Mouse (Mus musculus): ENCODE data around the gene Cadps2. TPM values are rescaled to one million over a fixed set of nuclear protein-coding genes. Genes with fewer than 3 reads are reported as not detected.
A peak's percentile ranks its signal among the peaks of the same experiment; 100 is the strongest.

Cadps2 gene
- polyA plus RNA-seq, 1 experiment from 2014 or later = 7.4 TPM

- Histone ChIP-seq H3K9me3 (ENCODE audit: control insufficient read depth, low read length) (no peaks in the 10 kb centered on the region), H3K36me3 (ENCODE audit: control insufficient read depth, insufficient read depth, low read length) (no peaks in the 10 kb centered on the region), H3K27me3 (ENCODE audit: control insufficient read depth, insufficient read depth, low read depth, low read length) (no peaks in the 10 kb centered on the region), H3K27ac (ENCODE audit: low read length) (no peak overlapping the region), H3K4me2 (ENCODE audit: low read depth, low read length) (no peak overlapping the region), H3K9ac (ENCODE audit: low read length) (no peak overlapping the region), H3K4me1 (replicated peaks; ENCODE audit: control insufficient read depth, insufficient read depth, low read length) (no peaks in the 10 kb centered on the region), H3K4me3 (ENCODE audit: low read length) (no peak overlapping the region)
- 50% methylated on average over 1 of the region's 1 CpGs for WGBS
- peak; percentile 85 for ATAC-seq (ENCODE audit: low read depth)
Measured at GRCm38 (mm10) chr6:23810087-23810486, 29.1 kb downstream of the Cadps2 start.

GRCm38 (mm10) chr6:23809344-23809743 is 29.9 kb downstream of the Cadps2 start:
- no peak for ATAC-seq (ENCODE audit: low read depth)
- WGBS = 87% methylated on average over 6 of the region's 6 CpGs
- H3K4me1 ChIP-seq (replicated peaks; ENCODE audit: control insufficient read depth, insufficient read depth, low read length) = no peaks in the 10 kb centered on the region

GRCm38 (mm10) chr6:23805333-23805732 is 33.9 kb downstream of the Cadps2 start:
- no peak overlapping the region for H3K4me3 ChIP-seq (ENCODE audit: low read length)
- 86% methylated on average over 7 of the region's 7 CpGs for WGBS
- no peaks in the 10 kb centered on the region for H3K36me3 ChIP-seq (ENCODE audit: control insufficient read depth, insufficient read depth, low read length)
- no peak overlapping the region for H3K4me2 ChIP-seq (ENCODE audit: low read depth, low read length)
- no peak overlapping the region for H3K9ac ChIP-seq (ENCODE audit: low read length)
- H3K27me3 ChIP-seq (ENCODE audit: control insufficient read depth, insufficient read depth, low read depth, low read length) = no peaks in the 10 kb centered on the region
- no peak overlapping the region for H3K27ac ChIP-seq (ENCODE audit: low read length)
- ATAC-seq (ENCODE audit: low read depth) = no peak
- H3K4me1 ChIP-seq (replicated peaks; ENCODE audit: control insufficient read depth, insufficient read depth, low read length) = no peaks in the 10 kb centered on the region
- no peaks in the 10 kb centered on the region for H3K9me3 ChIP-seq (ENCODE audit: control insufficient read depth, low read length)

More at GRCm38 (mm10) chr6:23809344-23809743, 29.9 kb downstream of the Cadps2 start:
- Histone ChIP-seq H3K4me3 (ENCODE audit: low read length) (no peak overlapping the region), H3K36me3 (ENCODE audit: control insufficient read depth, insufficient read depth, low read length) (no peaks in the 10 kb centered on the region), H3K9me3 (ENCODE audit: control insufficient read depth, low read length) (no peaks in the 10 kb centered on the region), H3K4me2 (ENCODE audit: low read depth, low read length) (no peak overlapping the region), H3K27me3 (ENCODE audit: control insufficient read depth, insufficient read depth, low read depth, low read length) (no peaks in the 10 kb centered on the region), H3K9ac (ENCODE audit: low read length) (no peak overlapping the region), H3K27ac (ENCODE audit: low read length) (no peak overlapping the region)

- Histone ChIP-seq H3K27ac (ENCODE audit: low read length) (no peak overlapping the region), H3K9ac (ENCODE audit: low read length) (no peak overlapping the region), H3K4me2 (ENCODE audit: low read depth, low read length) (no peak overlapping the region), H3K4me3 (ENCODE audit: low read length) (no peak overlapping the region), H3K36me3 (ENCODE audit: control insufficient read depth, insufficient read depth, low read length) (no peaks in the 10 kb centered on the region), H3K9me3 (ENCODE audit: control insufficient read depth, low read length) (no peaks in the 10 kb centered on the region), H3K27me3 (ENCODE audit: control insufficient read depth, insufficient read depth, low read depth, low read length) (no peaks in the 10 kb centered on the region), H3K4me1 (replicated peaks; ENCODE audit: control insufficient read depth, insufficient read depth, low read length) (no peaks in the 10 kb centered on the region)
- ATAC-seq (ENCODE audit: low read depth) = peak; percentile 65
- WGBS = 62% methylated on average over 3 of the region's 3 CpGs
Measured at GRCm38 (mm10) chr6:23791822-23792221, 47.4 kb downstream of the Cadps2 start.

DNA sequence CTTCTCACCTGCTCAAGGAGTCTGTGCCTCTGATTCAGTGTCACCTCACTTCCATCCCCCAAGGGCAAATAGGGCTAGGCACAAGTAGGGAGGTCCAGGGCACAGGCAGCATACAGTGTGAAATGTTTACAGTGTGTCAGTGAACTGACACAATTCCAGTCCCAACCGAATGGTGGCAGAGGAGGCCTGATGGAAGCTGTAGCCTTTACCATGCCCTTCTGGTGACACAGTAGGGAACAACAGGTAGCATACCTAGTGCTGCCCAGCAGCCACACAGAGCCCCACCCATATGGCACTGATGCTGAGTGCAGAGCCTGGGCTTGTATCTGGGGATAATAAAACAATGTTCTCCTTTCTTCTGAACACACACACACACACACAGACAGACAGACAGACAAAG is 61.6 kb downstream of the Cadps2 start:
- no peak overlapping the region for H3K27ac ChIP-seq (ENCODE audit: low read length)
- no peaks in the 10 kb centered on the region for H3K36me3 ChIP-seq (ENCODE audit: control insufficient read depth, insufficient read depth, low read length)
- peak; percentile 23; the same call in 1 of the 2 replicates for ATAC-seq (ENCODE audit: low read depth)
- H3K4me3 ChIP-seq (ENCODE audit: low read length) = no peak overlapping the region
- no peaks in the 10 kb centered on the region for H3K27me3 ChIP-seq (ENCODE audit: control insufficient read depth, insufficient read depth, low read depth, low read length)
- H3K4me1 ChIP-seq (replicated peaks; ENCODE audit: control insufficient read depth, insufficient read depth, low read length) = no peaks in the 10 kb centered on the region
- H3K9me3 ChIP-seq (ENCODE audit: control insufficient read depth, low read length) = no peaks in the 10 kb centered on the region
- H3K9ac ChIP-seq (ENCODE audit: low read length) = no peak overlapping the region
- 11% methylated on average over 1 of the region's 1 CpGs for WGBS
- no peak overlapping the region for H3K4me2 ChIP-seq (ENCODE audit: low read depth, low read length)

- no peak overlapping the region for H3K27ac ChIP-seq (ENCODE audit: low read length)
- H3K9me3 ChIP-seq (ENCODE audit: control insufficient read depth, low read length) = no peaks in the 10 kb centered on the region
- no peaks in the 10 kb centered on the region for H3K36me3 ChIP-seq (ENCODE audit: control insufficient read depth, insufficient read depth, low read length)
- no peak overlapping the region for H3K4me2 ChIP-seq (ENCODE audit: low read depth, low read length)
- ATAC-seq (ENCODE audit: low read depth) = no peak
- H3K9ac ChIP-seq (ENCODE audit: low read length) = no peak overlapping the region
- WGBS = 55% methylated on average over 3 of the region's 3 CpGs
- H3K4me1 ChIP-seq (replicated peaks; ENCODE audit: control insufficient read depth, insufficient read depth, low read length) = no peaks in the 10 kb centered on the region
- no peaks in the 10 kb centered on the region for H3K27me3 ChIP-seq (ENCODE audit: control insufficient read depth, insufficient read depth, low read depth, low read length)
- no peak overlapping the region for H3K4me3 ChIP-seq (ENCODE audit: low read length)
Measured at GRCm38 (mm10) chr6:23762204-23762603, 77.0 kb downstream of the Cadps2 start.

- no peaks in the 10 kb centered on the region for H3K4me1 ChIP-seq (replicated peaks; ENCODE audit: control insufficient read depth, insufficient read depth, low read length)
- no peaks in the 10 kb centered on the region for H3K9me3 ChIP-seq (ENCODE audit: control insufficient read depth, low read length)
- no peak overlapping the region for H3K4me3 ChIP-seq (ENCODE audit: low read length)
- no peaks in the 10 kb centered on the region for H3K36me3 ChIP-seq (ENCODE audit: control insufficient read depth, insufficient read depth, low read length)
- no peak overlapping the region for H3K9ac ChIP-seq (ENCODE audit: low read length)
- no peak overlapping the region for H3K27ac ChIP-seq (ENCODE audit: low read length)
- no peak for ATAC-seq (ENCODE audit: low read depth)
- 63% methylated on average over 2 of the region's 2 CpGs for WGBS
- no peaks in the 10 kb centered on the region for H3K27me3 ChIP-seq (ENCODE audit: control insufficient read depth, insufficient read depth, low read depth, low read length)
- H3K4me2 ChIP-seq (ENCODE audit: low read depth, low read length) = no peak overlapping the region
Measured at GRCm38 (mm10) chr6:23758249-23758648, 81.0 kb downstream of the Cadps2 start.

- Histone ChIP-seq H3K9ac (ENCODE audit: low read length) (no peak overlapping the region), H3K9me3 (ENCODE audit: control insufficient read depth, low read length) (no peaks in the 10 kb centered on the region), H3K27ac (ENCODE audit: low read length) (no peak overlapping the region), H3K4me2 (ENCODE audit: low read depth, low read length) (no peak overlapping the region), H3K27me3 (ENCODE audit: control insufficient read depth, insufficient read depth, low read depth, low read length) (no peaks in the 10 kb centered on the region), H3K36me3 (ENCODE audit: control insufficient read depth, insufficient read depth, low read length) (no peaks in the 10 kb centered on the region), H3K4me1 (replicated peaks; ENCODE audit: control insufficient read depth, insufficient read depth, low read length) (no peaks in the 10 kb centered on the region), H3K4me3 (ENCODE audit: low read length) (no peak overlapping the region)
- WGBS = 75% methylated on average over 5 of the region's 5 CpGs
- no peak for ATAC-seq (ENCODE audit: low read depth)
Measured at GRCm38 (mm10) chr6:23748823-23749222, 90.4 kb downstream of the Cadps2 start.

- Histone ChIP-seq H3K4me3 (ENCODE audit: low read length) (no peak overlapping the region), H3K4me1 (replicated peaks; ENCODE audit: control insufficient read depth, insufficient read depth, low read length) (no peaks in the 10 kb centered on the region), H3K36me3 (ENCODE audit: control insufficient read depth, insufficient read depth, low read length) (no peaks in the 10 kb centered on the region), H3K9ac (ENCODE audit: low read length) (no peak overlapping the region), H3K9me3 (ENCODE audit: control insufficient read depth, low read length) (no peaks in the 10 kb centered on the region), H3K27me3 (ENCODE audit: control insufficient read depth, insufficient read depth, low read depth, low read length) (no peaks in the 10 kb centered on the region), H3K4me2 (ENCODE audit: low read depth, low read length) (no peak overlapping the region), H3K27ac (ENCODE audit: low read length) (no peak overlapping the region)
- ATAC-seq (ENCODE audit: low read depth) = no peak
- WGBS = 71% methylated on average over 5 of the region's 5 CpGs
Measured at GRCm38 (mm10) chr6:23740010-23740409, 99.2 kb downstream of the Cadps2 start.

GRCm38 (mm10) chr6:23732750-23733149 is 106.5 kb downstream of the Cadps2 start:
- no peaks in the 10 kb centered on the region for H3K36me3 ChIP-seq (ENCODE audit: control insufficient read depth, insufficient read depth, low read length)
- no peak overlapping the region for H3K27ac ChIP-seq (ENCODE audit: low read length)
- ATAC-seq (ENCODE audit: low read depth) = no peak
- H3K4me3 ChIP-seq (ENCODE audit: low read length) = no peak overlapping the region
- no peak overlapping the region for H3K9ac ChIP-seq (ENCODE audit: low read length)
- no peak overlapping the region for H3K4me2 ChIP-seq (ENCODE audit: low read depth, low read length)
- WGBS = 37% methylated on average over 3 of the region's 3 CpGs
- no peaks in the 10 kb centered on the region for H3K4me1 ChIP-seq (replicated peaks; ENCODE audit: control insufficient read depth, insufficient read depth, low read length)
- no peaks in the 10 kb centered on the region for H3K27me3 ChIP-seq (ENCODE audit: control insufficient read depth, insufficient read depth, low read depth, low read length)
- H3K9me3 ChIP-seq (ENCODE audit: control insufficient read depth, low read length) = no peaks in the 10 kb centered on the region

Measured in lung, embryonic 16.5 days (tissue).